Mouse (Mus musculus) bone marrow macrophage, adult 2 months (primary cell): ENCODE data around the gene Rae1.

Source experiments
- CTCF ChIP-seq: IDR thresholded peaks from 2 replicates; pipeline ENCODE4 v1.5.1; 2012; ENCODE audit warnings: low read depth, mild to moderate bottlenecking, low read length, moderate library complexity
- POLR2A ChIP-seq: IDR thresholded peaks from 2 replicates; pipeline ENCODE4 v1.6.1; 2012; ENCODE audit warnings: mild to moderate bottlenecking, low read depth, low read length, borderline replicate concordance

- TF ChIP-seq POLR2A (no peak), CTCF (no peak)
Measured at GRCm38 (mm10) chr2:173020430-173020829, 20.5 kb downstream of the Rae1 start, which contains the start of gene Rbm38.
